Mouse (Mus musculus) thymus, adult 18-20 months (tissue): ENCODE measurements around the gene Nf1.
A peak's percentile ranks its signal among the peaks of the same experiment; 100 is the strongest.
"Not testable (repeated sequence)": the region's sequence is repeated elsewhere in the genome, so short reads cannot be mapped to it uniquely, and the experiment has no call there.

ENCODE experiments used
- DNase-seq, 2 experiments: peaks; one replicate each; pipeline ENCODE4 v3.0.0; 2022; ENCODE audit warnings: mixed read lengths in 2 of 2

Nf1 gene

DNA sequence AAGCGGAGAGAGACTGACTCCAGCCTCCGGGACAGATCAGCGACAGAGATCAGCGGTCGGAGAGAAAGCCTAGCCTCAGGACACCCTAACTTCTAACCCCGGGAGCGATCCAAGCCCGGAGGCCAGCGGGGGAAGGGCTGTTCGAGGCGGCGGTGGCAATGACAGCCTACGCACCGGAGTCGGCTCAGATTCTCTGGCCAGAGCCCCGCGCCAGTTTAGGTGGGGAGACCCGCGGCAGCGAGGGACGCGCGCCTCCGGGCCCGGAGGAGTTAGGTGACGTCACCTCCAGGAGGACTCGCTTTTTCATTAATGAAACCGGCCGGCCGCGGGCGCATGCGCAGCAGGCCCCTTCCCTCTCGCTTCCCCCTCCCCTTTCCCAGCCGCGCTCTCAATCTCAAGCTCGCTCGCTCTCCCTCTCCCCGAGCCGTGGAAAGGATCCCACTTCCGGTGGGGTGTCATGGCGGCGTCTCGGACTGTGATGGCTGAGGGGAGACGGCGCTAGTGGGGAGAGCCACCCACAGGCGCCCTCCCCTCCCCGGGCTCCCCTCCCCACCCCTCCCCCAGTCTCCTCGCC lies at the start of gene Nf1:
TSS of gene Nf1 (plus strand) at position 460 of the 574 bp plus-strand sequence.
- DNase-seq, result peak; percentile 71 to 77

GRCm38 (mm10) chr11:79290473-79290872 lies 49.0 kb upstream of the Nf1 start:
- DNase-seq, result no peak

GRCm38 (mm10) chr11:79291651-79292050 lies 47.8 kb upstream of the Nf1 start:
- DNase-seq, result no peak

- DNase-seq, result no peak
Observed at GRCm38 (mm10) chr11:79292130-79292529, 47.4 kb upstream of the Nf1 start.

- DNase-seq, result no peak
Observed at GRCm38 (mm10) chr11:79293025-79293424, 46.5 kb upstream of the Nf1 start.

GRCm38 (mm10) chr11:79293971-79294370 lies 45.5 kb upstream of the Nf1 start:
- DNase-seq, result no peak

DNA sequence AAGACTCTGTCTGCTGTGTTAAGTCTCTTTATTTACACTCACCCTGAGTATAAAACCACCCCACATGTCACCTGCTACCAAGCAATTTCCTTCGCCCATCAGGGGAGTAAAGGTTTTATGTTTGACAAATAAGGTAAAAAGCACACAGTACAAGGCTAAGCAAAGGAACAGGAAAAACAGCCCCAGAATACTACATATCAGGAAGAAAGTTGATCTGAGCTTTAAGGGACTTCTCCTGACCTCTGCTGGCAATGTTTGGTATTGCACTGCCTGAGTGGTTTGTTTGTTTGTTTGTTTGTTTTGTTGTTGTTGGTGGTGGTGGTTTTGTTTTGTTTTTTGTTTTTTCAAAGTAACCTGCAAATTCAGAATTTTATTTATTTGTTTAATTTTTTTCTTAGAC lies 43.3 kb upstream of the Nf1 start:
- no peak for DNase-seq

GRCm38 (mm10) chr11:79296856-79297491 lies 42.5 kb upstream of the Nf1 start, which contains the start of gene Gm9964:
Gene Gm9964 (minus strand): TSS chr11:79296906.
- DNase-seq, result no peak

DNA sequence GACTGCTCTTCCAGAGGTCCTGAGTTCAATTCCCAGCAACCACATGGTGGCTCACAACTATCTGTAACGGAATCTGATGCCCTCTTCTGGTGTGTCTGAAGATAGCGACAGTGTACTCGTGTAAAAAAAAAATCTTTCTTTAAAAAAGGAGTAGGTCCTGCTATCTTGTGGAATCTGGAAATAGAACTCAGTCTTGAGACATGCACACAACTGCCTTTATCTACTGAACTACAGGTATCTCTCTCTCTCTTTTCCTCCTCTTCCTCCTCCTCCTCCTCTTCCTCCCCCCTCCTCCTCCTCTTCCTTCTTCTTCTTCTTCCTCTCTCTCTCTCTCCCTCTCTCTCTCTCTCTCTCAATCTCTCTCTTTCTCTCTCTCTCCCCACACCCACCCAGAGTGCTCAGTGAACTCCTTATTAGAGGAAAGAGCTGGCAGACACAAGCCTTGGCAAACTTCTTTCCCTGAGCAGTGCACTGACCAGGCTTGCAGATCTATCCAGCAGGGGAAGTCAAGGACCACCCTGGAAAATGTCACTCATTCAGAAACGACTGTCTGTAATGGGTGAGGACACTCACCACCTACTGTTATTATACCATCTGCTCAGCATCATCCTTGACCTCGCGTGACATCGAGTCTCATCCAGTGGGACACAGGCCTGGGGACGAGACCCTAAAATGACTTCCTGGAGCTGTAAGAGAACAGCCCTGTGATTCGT lies 39.6 kb upstream of the Nf1 start:
- no peak for DNase-seq

- DNase-seq, result no peak
Observed at GRCm38 (mm10) chr11:79303109-79303508, 36.4 kb upstream of the Nf1 start.

- not testable (repeated sequence) for DNase-seq
Observed at GRCm38 (mm10) chr11:79304245-79304644, 35.2 kb upstream of the Nf1 start.

GRCm38 (mm10) chr11:79305697-79306340 lies 33.7 kb upstream of the Nf1 start:
- DNase-seq, result no peak

- DNase-seq, result no peak
Observed at GRCm38 (mm10) chr11:79306510-79306909, 33.0 kb upstream of the Nf1 start.

DNA sequence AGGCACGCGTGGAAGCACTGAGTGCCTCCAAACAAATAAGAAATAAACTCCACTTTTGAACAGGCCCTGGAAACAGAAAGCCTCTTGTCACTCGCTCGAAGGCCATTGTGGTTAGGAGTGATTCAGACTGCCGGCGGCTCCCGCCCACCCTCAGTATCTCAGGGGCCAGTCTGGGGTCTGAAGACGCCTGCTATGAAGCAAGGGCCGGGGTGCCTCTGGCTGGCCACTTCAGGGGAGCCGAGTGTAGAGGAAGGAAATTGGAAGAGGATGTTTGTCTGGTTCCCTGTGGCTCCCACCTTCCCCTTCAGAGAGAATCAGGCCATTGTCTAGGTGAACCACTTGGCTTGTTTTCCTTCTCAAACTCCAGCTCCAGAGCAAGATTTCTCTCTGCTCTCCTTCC lies 32.5 kb upstream of the Nf1 start:
- DNase-seq, result no peak

- no peak for DNase-seq
Observed at GRCm38 (mm10) chr11:79307560-79308200, 31.8 kb upstream of the Nf1 start.

DNA sequence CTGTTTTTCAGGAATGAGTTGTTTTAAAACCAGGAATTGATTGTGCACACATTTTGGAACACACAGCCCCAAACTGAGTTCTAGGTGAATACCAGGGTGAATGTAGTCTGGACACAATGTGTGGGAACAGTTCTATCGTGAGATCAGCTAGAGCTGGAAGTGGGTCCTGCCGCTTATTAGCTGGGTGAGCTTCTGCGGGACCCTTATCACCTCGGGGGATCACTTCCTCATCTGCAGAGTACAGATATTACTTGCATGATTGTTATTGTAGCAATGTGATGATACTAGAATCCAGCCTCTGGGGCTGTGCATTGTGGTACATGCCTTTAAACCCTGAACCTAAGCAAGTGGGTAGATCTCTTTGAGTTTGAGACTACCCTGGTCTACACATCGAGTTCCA lies 29.0 kb upstream of the Nf1 start:
- DNase-seq, result no peak

GRCm38 (mm10) chr11:79316807-79317345 lies 22.6 kb upstream of the Nf1 start:
- DNase-seq, result no peak

DNA sequence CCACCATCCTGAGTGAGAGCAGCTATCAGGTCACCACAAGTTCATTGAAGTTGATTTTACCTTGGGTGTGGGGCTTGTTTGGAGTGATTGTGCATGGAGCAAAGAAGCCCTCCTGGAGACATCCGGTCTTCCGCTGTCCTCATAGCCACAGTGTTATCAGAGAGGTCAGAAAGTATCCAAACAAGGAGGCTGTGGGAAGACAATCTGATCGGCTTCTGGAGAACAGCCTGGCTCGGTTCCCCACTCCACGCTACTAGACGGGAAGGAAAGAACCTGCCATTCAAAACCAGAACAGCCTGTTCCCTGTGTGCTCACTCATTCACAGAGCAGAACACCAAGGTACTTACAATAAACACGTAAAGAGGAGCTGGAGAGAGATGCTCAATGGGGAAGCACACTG lies 19.7 kb upstream of the Nf1 start:
- DNase-seq, result no peak

- no peak for DNase-seq
Observed at GRCm38 (mm10) chr11:79323985-79324685, 15.4 kb upstream of the Nf1 start.

DNA sequence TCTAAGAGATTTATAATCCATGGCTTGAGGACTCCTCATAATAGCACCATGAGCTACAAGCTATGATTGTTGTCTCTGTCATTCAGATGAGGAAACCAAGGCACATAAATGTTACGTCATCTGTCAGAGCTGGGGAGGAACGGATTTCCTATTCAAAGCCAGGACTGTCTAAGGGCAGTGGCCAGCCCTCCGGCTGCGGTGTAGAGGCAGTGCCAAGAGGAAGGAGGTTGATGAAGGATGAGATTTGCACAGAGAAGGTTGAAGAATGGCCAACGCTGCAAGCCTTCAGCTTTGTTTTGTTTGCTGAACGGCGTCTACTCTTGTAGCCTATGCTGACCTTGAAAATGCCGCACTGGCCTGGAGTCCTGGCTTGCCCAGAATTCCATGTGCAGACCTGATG lies 13.8 kb upstream of the Nf1 start:
- DNase-seq, result no peak

- no peak for DNase-seq
Observed at GRCm38 (mm10) chr11:79327106-79327505, 12.4 kb upstream of the Nf1 start.

DNA sequence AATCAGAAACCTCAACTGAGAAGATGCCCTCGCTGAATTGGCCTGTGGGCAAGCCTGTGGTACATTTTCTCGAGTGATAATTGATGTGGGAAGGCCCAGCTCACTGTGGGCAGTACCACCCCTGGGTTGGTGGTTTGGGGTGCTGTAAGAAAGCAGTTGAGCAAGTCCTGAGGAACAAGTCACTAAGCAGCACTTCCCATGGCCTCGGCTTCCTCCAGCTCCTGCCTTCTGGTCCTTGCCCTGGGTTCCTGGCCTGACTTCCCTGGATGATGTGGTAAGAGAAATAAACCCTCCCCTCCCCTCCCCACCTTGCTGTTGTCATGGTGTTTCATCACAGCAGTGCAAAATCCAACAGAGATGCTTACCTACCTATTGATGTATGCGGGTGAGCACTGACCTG lies 11.4 kb upstream of the Nf1 start:
- no peak for DNase-seq
